Mouse (Mus musculus) stomach, adult 2 months (tissue): ENCODE results near the gene Taf6. TPM values are rescaled to one million over a fixed set of nuclear protein-coding genes. Genes with fewer than 3 reads are reported as not detected.

Experiments
- polyA plus RNA-seq: library from polyadenylated mRNA; depleted of rRNA; stranded (reverse); fragments of >200 nt; gene quantifications from 2 replicates; pipeline ENCODE4 v1.2.3, GENCODE M21; 2012; rRNA removed

The Taf6 gene
- 25.5 and 27.1 TPM in 2 replicates for polyA plus RNA-seq

GRCm38 (mm10) chr5:138186950-138187638, at the start of gene Taf6, which contains the start of gene Cnpy4:
Gene Taf6, minus strand, starts transcription at chr5:138187451.
Gene Cnpy4, plus strand, starts transcription at chr5:138187485.

GRCm38 (mm10) chr5:138225700-138226099, 38.4 kb upstream of the Taf6 start, which contains the start of gene Nxpe5:
Gene Nxpe5, plus strand, starts transcription at chr5:138225898.

GRCm38 (mm10) chr5:138193771-138194727, 6.8 kb upstream of the Taf6 start, which contains the start of gene Mblac1:
Gene Mblac1, plus strand, starts transcription at chr5:138194314.

GRCm38 (mm10) chr5:138171695-138172491, 15.4 kb downstream of the Taf6 start, which contains the start of the genes Ap4m1 and Mcm7:
Gene Ap4m1, plus strand, starts transcription at chr5:138172002.
Gene Mcm7, minus strand, starts transcription at chr5:138172422.

GRCm38 (mm10) chr5:138160842-138161665, 26.2 kb downstream of the Taf6 start, which contains the start of gene Cops6:
Gene Cops6, plus strand, starts transcription at chr5:138161071.

GRCm38 (mm10) chr5:138155443-138155976, 31.7 kb downstream of the Taf6 start, which contains the start of gene Zfp113:
Gene Zfp113, minus strand, starts transcription at chr5:138155744.

Other genes starting within 250 kb of the Taf6 start
- gene Gjc3, start 224.4 kb downstream of the Taf6 start, polyA plus RNA-seq, result 0.04 and 0.17 TPM in 2 replicates
- gene Azgp1, start 205.9 kb downstream of the Taf6 start, polyA plus RNA-seq, result 0.29 and 0.66 TPM in 2 replicates
- not detected in 2 replicates for gene Smok3a, start 166.2 kb downstream of the Taf6 start, polyA plus RNA-seq
- gene Smok3b, start 166.0 kb downstream of the Taf6 start, polyA plus RNA-seq, result not detected in 2 replicates
- not detected in 2 replicates for gene Smok3c, start 134.3 kb downstream of the Taf6 start, polyA plus RNA-seq
- 0.51 and 0.96 TPM in 2 replicates for gene Zkscan1, start 102.4 kb downstream of the Taf6 start, polyA plus RNA-seq
- gene Zscan21, start 70.5 kb downstream of the Taf6 start, polyA plus RNA-seq, result 1.8 and 2.3 TPM in 2 replicates
- 0.71 and 4.4 TPM in 2 replicates for gene Zfp113, start 31.7 kb downstream of the Taf6 start, polyA plus RNA-seq
- gene Cops6, start 26.4 kb downstream of the Taf6 start, polyA plus RNA-seq, result 27.9 and 34.4 TPM in 2 replicates
- 14.2 and 21.4 TPM in 2 replicates for gene Ap4m1, start 15.4 kb downstream of the Taf6 start, polyA plus RNA-seq
- 11.0 and 11.9 TPM in 2 replicates for gene Mcm7, start 15.0 kb downstream of the Taf6 start, polyA plus RNA-seq
- 0.42 and 0.67 TPM in 2 replicates for gene Cnpy4, start within 50 bp of the Taf6 start, polyA plus RNA-seq
- gene Mblac1, start 6.9 kb upstream of the Taf6 start, polyA plus RNA-seq, result 1.9 and 4.5 TPM in 2 replicates
- 0.24 and 0.51 TPM in 2 replicates for gene Nxpe5, start 38.4 kb upstream of the Taf6 start, polyA plus RNA-seq
- gene Lamtor4, start 68.0 kb upstream of the Taf6 start, polyA plus RNA-seq, result 86.0 and 110 TPM in 2 replicates
- 38.2 and 49.6 TPM in 2 replicates for gene BC037034, start 76.6 kb upstream of the Taf6 start, polyA plus RNA-seq
- gene Gal3st4, start 85.4 kb upstream of the Taf6 start, polyA plus RNA-seq, result 1.8 and 2.4 TPM in 2 replicates
- not detected in 2 replicates for gene Gm43720, start 92.5 kb upstream of the Taf6 start, polyA plus RNA-seq
- 1.7 and 2.6 TPM in 2 replicates for gene Gpc2, start 92.6 kb upstream of the Taf6 start, polyA plus RNA-seq
- 0.04 and 0.19 TPM in 2 replicates for gene Stag3, start 92.8 kb upstream of the Taf6 start, polyA plus RNA-seq
- gene Pvrig, start 154.5 kb upstream of the Taf6 start, polyA plus RNA-seq, result 0.09 TPM in 1 of 2 replicates, not detected in the other